24 mouse cellular contexts compared by ENCODE assay signal in genomic region chr13:73704694-73705325, GRCm38 (mm10). TPM values are rescaled to one million over a fixed set of nuclear protein-coding genes. Genes with fewer than 3 reads are reported as not detected.
DNase-seq lines count a peak whose midpoint lies in the region; ATAC-seq and TF ChIP-seq lines count a peak whose summit lies in the region.
"Had no signal": no experiment of that assay in that cellular context is flagged by ENCODE, and none has a peak within 500 bp of the region (broad histone marks: within the 10 kb centered on the region; RNA-seq: fewer than 3 reads in every experiment).

Gene Slc6a19 (minus strand): TSS chr13:73704865.

- CTCF ChIA-PET in Patski (lab: Charles Lee), result interaction anchor here (1.0 to 3.5 kb wide), 3 partner anchors 10 to 58 kb away, joined by 3 to 16 read pairs (median 4); no protein-coding TSS in a partner anchor

- TF ChIP-seq CTCF in heart, postnatal 0 days (IDR thresholded peaks at IDR 0.05; ENCODE audit: low read depth), result no peak
- no peak for TF ChIP-seq CTCF in heart, adult 2 months (IDR thresholded peaks at IDR 0.05)
- TF ChIP-seq CTCF in Patski (IDR thresholded peaks at IDR 0.05), result no peak

- H3K4me3 ChIP-seq in heart, postnatal 0 days (ENCODE audit: low read depth, low read length), result no peak within 1 kb of the TSS
- H3K4me3 ChIP-seq in heart, adult 2 months, result no peak within 1 kb of the TSS
- no peak within 1 kb of the TSS for H3K4me3 ChIP-seq in neural tube, embryonic 13.5 days
- no peak within 1 kb of the TSS for H3K4me3 ChIP-seq in neural tube, embryonic 15.5 days (replicated peaks)
- no peak within 1 kb of the TSS for H3K4me3 ChIP-seq in intestine, embryonic 15.5 days (replicated peaks)
- H3K4me3 ChIP-seq: embryonic facial prominence, embryonic 10.5 days; gastrocnemius, adult 2 months; kidney, embryonic 15.5 days; left cerebral cortex, adult 2 months; limb, embryonic 10.5 days had no signal

- POLR2A ChIA-PET in Patski (lab: Charles Lee), result no interaction called here

- peak within 1 kb of the TSS; percentile 49; the same call in 1 of the 2 replicates for H3K27ac ChIP-seq in heart, postnatal 0 days (ENCODE audit: low read depth)
- no peak within 1 kb of the TSS for H3K27ac ChIP-seq in heart, adult 2 months
- no peak within 1 kb of the TSS for H3K27ac ChIP-seq in neural tube, embryonic 13.5 days (replicated peaks)
- H3K27ac ChIP-seq in neural tube, embryonic 15.5 days (replicated peaks), result no peak within 1 kb of the TSS
- no peak within 1 kb of the TSS for H3K27ac ChIP-seq in intestine, embryonic 15.5 days
- H3K27ac ChIP-seq: embryonic facial prominence, embryonic 10.5 days; gastrocnemius, adult 2 months; hindbrain, embryonic 14.5 days; kidney, embryonic 15.5 days; left cerebral cortex, adult 2 months; limb, embryonic 10.5 days; macrophage; stomach, postnatal 0 days had no signal

- H3K36me3 ChIP-seq in heart, postnatal 0 days (replicated peaks; ENCODE audit: control insufficient read depth, insufficient read depth, low read length), result no peaks in the 10 kb centered on the region
- H3K36me3 ChIP-seq in heart, adult 2 months (ENCODE audit: control insufficient read depth, insufficient read depth, low read length), result no peaks in the 10 kb centered on the region
- no peaks in the 10 kb centered on the region for H3K36me3 ChIP-seq in neural tube, embryonic 13.5 days
- H3K36me3 ChIP-seq in neural tube, embryonic 15.5 days, result no peaks in the 10 kb centered on the region
- H3K36me3 ChIP-seq in intestine, embryonic 15.5 days, result no peaks in the 10 kb centered on the region
- H3K36me3 ChIP-seq: embryonic facial prominence, embryonic 10.5 days; kidney, embryonic 15.5 days; limb, embryonic 10.5 days had no signal

- intact Hi-C loops in heart, adult 2 months (cut with DNase I), result no loop called here
- intact Hi-C loops in left cerebral cortex, postnatal 36 days (cut with DNase I), result no loop called here
- intact Hi-C loops in gastrocnemius, postnatal 14 days (cut with DNase I; ENCODE audit: low total_unique reads), result no loop called here

- H3K4me1 ChIP-seq in heart, postnatal 0 days (ENCODE audit: control insufficient read depth, insufficient read depth), result no peaks in the 10 kb centered on the region
- H3K4me1 ChIP-seq in heart, adult 2 months (ENCODE audit: control insufficient read depth, insufficient read depth, low read length), result no peaks in the 10 kb centered on the region
- no peaks in the 10 kb centered on the region for H3K4me1 ChIP-seq in neural tube, embryonic 13.5 days (replicated peaks)
- no peaks in the 10 kb centered on the region for H3K4me1 ChIP-seq in neural tube, embryonic 15.5 days
- no peaks in the 10 kb centered on the region; the same call in 1 of the 2 replicates for H3K4me1 ChIP-seq in intestine, embryonic 15.5 days (replicated peaks)
- H3K4me1 ChIP-seq: embryonic facial prominence, embryonic 10.5 days; limb, embryonic 10.5 days had no signal

- no peak for TF ChIP-seq EP300 in heart, postnatal 0 days (IDR thresholded peaks at IDR 0.05; ENCODE audit: low read depth)
- TF ChIP-seq EP300 in heart, adult 2 months (IDR thresholded peaks at IDR 0.05; ENCODE audit: insufficient read depth, low read depth, low read length), result no peak

- ATAC-seq in heart, postnatal 0 days (ENCODE audit: insufficient read depth, low read depth), result no peak
- 0 out of 2 replicates have a peak, but pooled peaks have one; percentile 67 for ATAC-seq in neural tube, embryonic 13.5 days (ENCODE audit: low read depth)
- no peak for ATAC-seq in neural tube, embryonic 15.5 days (ENCODE audit: low FRiP score)
- no peak for ATAC-seq in Patski
- ATAC-seq in intestine, embryonic 15.5 days, result no peak
- ATAC-seq: lung, postnatal 0 days; midbrain, embryonic 16.5 days had no signal

- DNase-seq in heart, postnatal 0 days (ENCODE audit: low spot score), result no peak
- no peak for DNase-seq in heart, adult 2 months
- DNase-seq in Patski (ENCODE audit: low read depth, low spot score), result no peak
- DNase-seq in left cerebral cortex, postnatal 36 days (ENCODE audit: low spot score in 2 of 2), result no peak
- no peak for DNase-seq in gastrocnemius, postnatal 14 days
- DNase-seq: adrenal gland, postnatal 36 days; cerebellum, adult 11-12 months; gastrocnemius, adult 2 months; heart, postnatal 14 days; kidney, postnatal 4 days; liver had no signal

- WGBS in heart, postnatal 0 days, result 82% methylated on average over 7 of the region's 7 CpGs
- WGBS in heart, adult 2 months, result 89% methylated on average over 7 of the region's 7 CpGs
- 73% methylated on average over 7 of the region's 7 CpGs for WGBS in neural tube, embryonic 13.5 days
- 64% methylated on average over 7 of the region's 7 CpGs for WGBS in neural tube, embryonic 15.5 days
- WGBS in intestine, embryonic 15.5 days, result 85% methylated on average over 7 of the region's 7 CpGs

- H3K9me3 ChIP-seq in heart, postnatal 0 days (replicated peaks; ENCODE audit: control insufficient read depth, low read length), result no peaks in the 10 kb centered on the region
- no peaks in the 10 kb centered on the region for H3K9me3 ChIP-seq in neural tube, embryonic 13.5 days
- H3K9me3 ChIP-seq in neural tube, embryonic 15.5 days (replicated peaks), result no peaks in the 10 kb centered on the region
- H3K9me3 ChIP-seq in intestine, embryonic 15.5 days, result no peaks in the 10 kb centered on the region
- H3K9me3 ChIP-seq: embryonic facial prominence, embryonic 10.5 days; kidney, embryonic 15.5 days; limb, embryonic 10.5 days had no signal

- H3K4me2 ChIP-seq in heart, postnatal 0 days (ENCODE audit: low read depth, low read length), result no peak within 1 kb of the TSS
- H3K4me2 ChIP-seq in neural tube, embryonic 13.5 days, result no peak within 1 kb of the TSS
- no peak within 1 kb of the TSS for H3K4me2 ChIP-seq in neural tube, embryonic 15.5 days
- H3K4me2 ChIP-seq in intestine, embryonic 15.5 days (replicated peaks), result no peak within 1 kb of the TSS
- H3K4me2 ChIP-seq: heart, embryonic 11.5 days; hindbrain, embryonic 14.5 days; kidney, embryonic 15.5 days had no signal

- no peak within 1 kb of the TSS for H3K9ac ChIP-seq in heart, postnatal 0 days (replicated peaks; ENCODE audit: low read depth, low read length)
- no peak within 1 kb of the TSS for H3K9ac ChIP-seq in heart, adult 2 months (ENCODE audit: low read depth, low read length)
- H3K9ac ChIP-seq in neural tube, embryonic 13.5 days, result no peak within 1 kb of the TSS
- H3K9ac ChIP-seq in neural tube, embryonic 15.5 days (replicated peaks), result no peak within 1 kb of the TSS
- no peak within 1 kb of the TSS for H3K9ac ChIP-seq in intestine, embryonic 15.5 days
- H3K9ac ChIP-seq: hindbrain, embryonic 14.5 days; kidney, embryonic 15.5 days had no signal

- in situ Hi-C loops in Patski (cut with MboI; ENCODE audit: low pct_unique_long_range_greater_than_20kb), result no loop called here

- H3K27me3 ChIP-seq in heart, postnatal 0 days (ENCODE audit: control insufficient read depth, insufficient read depth, low read length), result no peaks in the 10 kb centered on the region
- no peaks in the 10 kb centered on the region for H3K27me3 ChIP-seq in heart, adult 2 months (ENCODE audit: control insufficient read depth, insufficient read depth, low read length)
- no peaks in the 10 kb centered on the region for H3K27me3 ChIP-seq in neural tube, embryonic 13.5 days
- no peaks in the 10 kb centered on the region for H3K27me3 ChIP-seq in neural tube, embryonic 15.5 days (replicated peaks)
- no peaks in the 10 kb centered on the region for H3K27me3 ChIP-seq in Patski
- no peaks in the 10 kb centered on the region for H3K27me3 ChIP-seq in intestine, embryonic 15.5 days (replicated peaks)
- H3K27me3 ChIP-seq: kidney, embryonic 15.5 days had no signal

- no peak for TF ChIP-seq POLR2A in heart, adult 2 months (IDR thresholded peaks at IDR 0.05; ENCODE audit: insufficient read depth, low read depth, low read length)

- no peaks in the 10 kb centered on the region for H3K79me2 ChIP-seq in heart, adult 2 months (replicated peaks; ENCODE audit: control insufficient read depth, insufficient read depth, low read length)

RNA-seq across cellular contexts. Expression of gene Slc6a19, which starts in this region (rescaled TPM):
- total RNA-seq in heart, postnatal 0 days (2014; rRNA removed; ENCODE audit: low replicate concordance), result 0.35 TPM in 1 of 2 replicates, not detected in the other
- not detected in 2 replicates for polyA plus RNA-seq in heart, postnatal 0 days (2015; fragmentation: Nextera tagmentation; extraction: Ambion mirVana)
- not detected for total RNA-seq in heart, adult 2 months (2021)
- polyA plus RNA-seq in heart, adult 2 months (2012; rRNA removed), result 0.08 TPM in 1 of 2 replicates, not detected in the other
- polyA plus RNA-seq in neural tube, embryonic 13.5 days (2015; fragmentation: Nextera tagmentation; extraction: Ambion mirVana), result 0.56 and 0.72 TPM in 2 replicates
- 0.36 and 0.40 TPM in 2 replicates for polyA plus RNA-seq in neural tube, embryonic 15.5 days (2015; fragmentation: Nextera tagmentation; extraction: Ambion mirVana)
- polyA plus RNA-seq in Patski (2021), result 20.4 TPM
- polyA plus RNA-seq in intestine, embryonic 15.5 days (2015; fragmentation: Nextera tagmentation; extraction: Ambion mirVana), result 10.4 and 13.2 TPM in 2 replicates
- under 1 TPM in 1 of 2 experiments, not detected in 1; 0.15 TPM for total RNA-seq in left cerebral cortex, postnatal 36 days (2021)
- under 1 TPM in 1 of 2 experiments, not detected in 1; 0.12 TPM for total RNA-seq in gastrocnemius, postnatal 14 days (2021)
- total RNA-seq: gastrocnemius, adult 2 months had no signal
- polyA plus RNA-seq: heart, embryonic 11.5 days; limb, embryonic 10.5 days; lung, postnatal 0 days had no signal

Comparison
In these comparisons a context has a peak if more than half of its experiments do, and no peak if none do; other contexts are left out.
1. Peak in ATAC-seq in neural tube, embryonic 13.5 days; RNA of the gene not detected or under 1 TPM.